Mouse (Mus musculus) cortical plate, adult 2 months (tissue): Measurements from ENCODE around the gene Itpr1.

Source experiments
- CTCF ChIP-seq: fragments of 200-500 bp; IDR thresholded peaks from 2 replicates; pipeline ENCODE4 v1.5.1; 2011; ENCODE audit warnings: mild to moderate bottlenecking, control low read depth, low read length; ENCODE audit not compliant: insufficient read depth; ENCODE audit errors: extremely low read depth
- POLR2A ChIP-seq: fragments of 200-500 bp; IDR thresholded peaks from 2 replicates; pipeline ENCODE4 v1.6.1; 2011; ENCODE audit warnings: mild to moderate bottlenecking, low read length, control low read depth; ENCODE audit not compliant: insufficient read depth; ENCODE audit errors: extremely low read depth

GRCm38 (mm10) chr6:108206914-108207566, 5.9 kb upstream of the Itpr1 start:
- TF ChIP-seq POLR2A = no peak
- no peak for TF ChIP-seq CTCF
